Mouse (Mus musculus) hindbrain, embryonic 16.5 days (tissue): ENCODE data around the gene Heatr5b. TPM values are rescaled to one million over a fixed set of nuclear protein-coding genes. Genes with fewer than 3 reads are reported as not detected.

Source experiments
- ATAC-seq: fragments of 200-750 bp; cut with Nextera tagmentation; 2 replicates; pipeline ENCODE4 v1.8.0; 2017; ENCODE audit warnings: moderate TSS enrichment, moderate library complexity
- H3K27ac ChIP-seq: fragments of 300-500 bp; sonication (generic); 2 replicates; pipeline ENCODE4 v1.5.1; 2014; ENCODE audit warnings: low read depth, mild to moderate bottlenecking, control low read depth, low read length, moderate library complexity
- H3K27me3 ChIP-seq: fragments of 300-500 bp; sonication (generic); replicated peaks from 2 replicates; pipeline ENCODE4 v1.6.1; 2014; ENCODE audit warnings: low read length; ENCODE audit not compliant: control insufficient read depth, insufficient read depth
- H3K36me3 ChIP-seq: fragments of 300-500 bp; sonication (generic); 2 replicates; pipeline ENCODE4 v1.6.1; 2014; ENCODE audit warnings: mild to moderate bottlenecking, low read length, moderate library complexity, mixed read lengths; ENCODE audit not compliant: control insufficient read depth, insufficient read depth
- H3K4me1 ChIP-seq: fragments of 300-500 bp; sonication (generic); 2 replicates; pipeline ENCODE4 v1.6.1; 2014; ENCODE audit warnings: low read depth, low read length; ENCODE audit not compliant: control insufficient read depth, insufficient read depth
- H3K4me2 ChIP-seq: fragments of 300-500 bp; sonication (generic); 2 replicates; pipeline ENCODE4 v1.6.1; 2014; ENCODE audit warnings: mild to moderate bottlenecking, low read length, control low read depth, moderate library complexity
- H3K4me3 ChIP-seq: fragments of 300-500 bp; sonication (generic); 2 replicates; pipeline ENCODE4 v1.5.1; 2014; ENCODE audit warnings: mild to moderate bottlenecking, low read length, control low read depth, moderate library complexity
- H3K9ac ChIP-seq: fragments of 300-500 bp; sonication (generic); 2 replicates; pipeline ENCODE4 v1.6.1; 2014; ENCODE audit warnings: low read depth, mild to moderate bottlenecking, control low read depth, low read length, moderate library complexity
- H3K9me3 ChIP-seq: fragments of 300-500 bp; sonication (generic); 2 replicates; pipeline ENCODE4 v1.6.1; 2014; ENCODE audit warnings: mild to moderate bottlenecking, low read length, moderate library complexity; ENCODE audit not compliant: control insufficient read depth
- WGBS: fragments of 180-500 bp; shearing (Covaris S2); extraction: QIAGEN DNeasy Blood & Tissue Kit; methylation state at CpG from one replicate; pipeline ENCODE4 v1.1.7; 2014; 5-methylcytosine and 5-hydroxymethylcytosine counted together
- polyA plus RNA-seq: library from polyadenylated mRNA; unstranded; fragments of >200 nt; fragmentation: Nextera tagmentation; extraction: Ambion mirVana; gene quantifications from 2 replicates; pipeline ENCODE4 v1.2.1, GENCODE M21; 2015

Gene Heatr5b
- polyA plus RNA-seq, 1 experiment from 2014 or later: 16.9 TPM

DNA sequence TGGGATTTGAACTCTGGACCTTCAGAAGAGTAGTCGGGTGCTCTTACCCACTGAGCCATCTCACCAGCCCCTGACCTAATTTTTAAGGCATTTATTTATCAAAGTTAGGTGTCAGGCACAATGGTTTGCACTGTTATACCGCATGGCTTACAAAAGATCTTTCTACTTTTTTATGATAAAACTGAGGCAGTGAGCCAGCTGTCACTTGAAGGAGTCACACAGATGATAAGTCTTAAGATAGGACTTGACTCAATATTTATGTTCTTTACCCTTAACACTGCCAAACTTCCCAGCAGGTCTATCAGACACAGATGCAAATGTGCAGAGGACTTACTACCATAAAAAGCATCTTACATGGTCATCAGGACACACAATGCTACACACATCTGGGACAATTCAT lies 62.8 kb downstream of the Heatr5b start:
- ATAC-seq: no peak
- Histone ChIP-seq H3K4me1 (no peaks in the 10 kb centered on the region), H3K36me3 (peaks cover 14% of the 10 kb centered on the region), H3K27ac (no peak overlapping the region), H3K4me3 (no peak overlapping the region), H3K9ac (no peak overlapping the region), H3K9me3 (no peaks in the 10 kb centered on the region), H3K27me3 (no peaks in the 10 kb centered on the region), H3K4me2 (no peak overlapping the region)
- 94% methylated on average over 2 of the region's 2 CpGs for WGBS

DNA sequence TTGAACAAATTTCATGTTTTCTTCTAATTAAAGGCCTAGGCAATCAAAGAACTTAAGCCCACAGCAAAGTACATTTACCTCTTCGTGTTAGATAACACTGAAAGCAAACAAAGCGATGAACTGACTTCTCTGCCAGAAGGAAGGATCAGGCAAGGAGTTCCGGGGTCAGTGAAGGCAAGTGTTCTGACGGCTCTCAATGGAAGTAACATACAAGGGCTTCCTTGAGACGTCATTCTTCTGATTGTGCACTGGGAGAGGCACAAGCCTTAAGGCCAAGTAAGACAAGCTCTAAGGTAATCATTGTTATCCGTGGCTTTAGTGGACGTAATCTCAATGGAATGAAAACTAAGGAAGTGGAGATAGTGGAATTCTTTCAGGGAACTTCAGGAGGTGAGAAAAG lies 64.2 kb downstream of the Heatr5b start:
- no peak for ATAC-seq
- 89% methylated on average over 7 of the region's 7 CpGs for WGBS

DNA sequence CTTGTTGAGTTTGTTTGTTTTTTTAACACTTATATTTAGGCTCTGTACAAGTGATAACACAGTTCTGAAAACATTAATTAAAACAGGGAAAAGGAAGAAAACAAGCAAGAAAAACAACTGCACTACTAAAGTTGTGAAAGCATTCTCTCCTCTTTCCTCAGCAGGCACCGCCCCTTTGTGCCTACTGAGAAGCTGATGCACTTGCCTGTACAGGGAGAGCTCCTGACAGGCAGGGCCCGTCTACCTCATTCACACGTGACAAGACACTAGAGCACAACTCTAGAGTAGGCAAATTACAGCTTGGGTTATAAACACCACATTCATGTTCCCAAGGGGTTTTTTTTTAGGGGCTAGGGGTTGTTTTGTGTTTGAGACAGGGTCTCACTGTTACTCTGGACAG lies 65.8 kb downstream of the Heatr5b start:
- no peak overlapping the region for H3K9ac ChIP-seq
- H3K27me3 ChIP-seq: no peaks in the 10 kb centered on the region
- H3K4me1 ChIP-seq: no peaks in the 10 kb centered on the region
- no peak overlapping the region for H3K4me2 ChIP-seq
- H3K4me3 ChIP-seq: no peak overlapping the region
- no peak overlapping the region for H3K27ac ChIP-seq
- no peak for ATAC-seq
- no peaks in the 10 kb centered on the region for H3K9me3 ChIP-seq
- H3K36me3 ChIP-seq: peaks cover 18% of the 10 kb centered on the region
- WGBS: 84% methylated on average over 3 of the region's 3 CpGs

More for the DNA sequence above, 64.2 kb downstream of the Heatr5b start:
- Histone ChIP-seq H3K4me3 (no peak overlapping the region), H3K4me1 (no peaks in the 10 kb centered on the region), H3K9ac (no peak overlapping the region), H3K4me2 (no peak overlapping the region), H3K9me3 (no peaks in the 10 kb centered on the region), H3K27ac (no peak overlapping the region), H3K27me3 (no peaks in the 10 kb centered on the region), H3K36me3 (peaks cover 15% of the 10 kb centered on the region)

DNA sequence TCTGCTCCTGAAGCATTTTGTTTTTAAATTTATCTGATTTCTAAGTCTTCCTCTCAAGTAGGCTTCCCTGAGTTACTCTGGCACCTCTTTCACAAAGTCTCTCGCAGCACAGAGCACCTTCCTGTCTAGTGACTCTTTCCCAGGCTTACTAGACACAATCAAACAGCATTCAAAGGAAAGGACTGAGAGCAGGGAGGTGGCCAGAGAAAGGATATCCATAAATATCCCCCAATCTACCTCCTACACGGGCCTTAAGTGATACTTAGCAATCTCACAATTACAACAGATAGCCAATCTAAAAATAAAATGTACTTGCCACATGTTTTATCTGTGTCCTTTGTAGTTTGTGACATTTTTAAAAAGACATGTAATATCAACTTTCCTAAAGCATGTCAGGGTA lies 66.2 kb downstream of the Heatr5b start:
- Histone ChIP-seq H3K4me3 (no peak overlapping the region), H3K27me3 (no peaks in the 10 kb centered on the region), H3K36me3 (peaks cover 20% of the 10 kb centered on the region), H3K9ac (no peak overlapping the region), H3K4me2 (no peak overlapping the region), H3K9me3 (no peaks in the 10 kb centered on the region), H3K27ac (no peak overlapping the region), H3K4me1 (no peaks in the 10 kb centered on the region)
- WGBS: 80% methylated on average over 2 of the region's 2 CpGs
- ATAC-seq: no peak

DNA sequence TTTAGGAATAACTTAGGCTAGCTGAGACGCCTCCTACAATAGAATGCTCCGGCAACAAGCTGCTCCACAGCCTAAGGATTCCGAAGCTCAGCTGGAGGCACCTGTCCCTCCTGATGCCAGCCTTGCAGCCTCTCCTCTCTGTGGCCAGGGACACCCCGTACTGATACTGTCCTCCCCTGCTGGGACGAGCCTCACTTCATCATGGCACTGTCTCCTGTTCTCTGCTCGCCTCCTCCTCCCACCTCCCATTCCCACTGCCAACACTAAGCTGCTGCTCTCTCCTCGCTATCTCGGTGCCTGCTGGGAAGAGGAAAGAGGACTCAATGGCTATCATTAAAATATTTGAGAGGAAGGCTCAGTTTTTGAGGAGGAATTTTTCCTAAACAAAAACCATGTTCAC lies 67.6 kb downstream of the Heatr5b start:
- H3K4me2 ChIP-seq: no peak overlapping the region
- no peak overlapping the region for H3K9ac ChIP-seq
- no peak overlapping the region for H3K27ac ChIP-seq
- 69% methylated on average over 8 of the region's 8 CpGs for WGBS
- no peaks in the 10 kb centered on the region for H3K27me3 ChIP-seq
- no peaks in the 10 kb centered on the region for H3K9me3 ChIP-seq
- no peak overlapping the region for H3K4me3 ChIP-seq
- no peak for ATAC-seq
- H3K36me3 ChIP-seq: peaks cover 14% of the 10 kb centered on the region
- no peaks in the 10 kb centered on the region for H3K4me1 ChIP-seq

DNA sequence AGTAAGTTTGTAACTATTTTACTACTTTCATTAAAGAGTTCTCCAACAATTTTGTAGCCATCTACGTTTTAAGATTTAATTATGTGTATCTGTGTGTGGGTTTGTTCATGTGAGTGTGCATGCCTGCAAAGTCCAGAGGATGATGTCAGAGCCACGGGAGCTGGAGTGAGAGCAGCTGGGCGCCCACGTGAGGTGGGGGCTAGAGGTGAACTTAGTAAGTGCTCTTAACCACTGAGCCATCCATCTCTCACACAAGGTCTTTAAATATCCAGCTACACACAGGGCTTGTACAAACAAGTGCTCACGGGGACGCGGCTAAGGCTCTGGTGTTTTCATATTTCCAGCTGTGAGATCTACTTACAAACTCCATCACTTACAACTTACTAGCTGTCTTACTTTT lies 69.1 kb downstream of the Heatr5b start:
- Histone ChIP-seq H3K9ac (no peak overlapping the region), H3K27ac (no peak overlapping the region), H3K27me3 (no peaks in the 10 kb centered on the region), H3K4me3 (no peak overlapping the region), H3K9me3 (no peaks in the 10 kb centered on the region), H3K36me3 (peaks cover 14% of the 10 kb centered on the region), H3K4me2 (no peak overlapping the region), H3K4me1 (no peaks in the 10 kb centered on the region)
- ATAC-seq: no peak
- WGBS: 89% methylated on average over 7 of the region's 7 CpGs

DNA sequence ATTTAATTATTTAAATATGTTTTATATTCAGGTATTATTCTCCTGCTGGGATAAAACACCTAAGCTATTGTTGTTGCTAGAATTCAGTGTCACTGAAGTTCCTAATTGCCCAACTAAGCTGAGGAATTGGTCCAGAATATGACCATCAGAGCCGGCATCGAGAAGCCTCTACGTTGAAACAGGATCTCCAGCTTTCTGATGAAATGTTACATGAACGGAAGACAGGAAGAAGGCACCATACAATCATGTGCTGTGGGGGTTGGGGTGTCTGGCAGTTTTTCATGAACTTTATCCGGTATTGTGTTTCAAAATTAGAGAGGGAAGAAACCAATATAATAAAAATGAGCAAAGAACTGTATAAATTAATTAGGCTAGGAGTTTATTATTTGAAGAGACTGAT lies 71.9 kb downstream of the Heatr5b start:
- Histone ChIP-seq H3K27me3 (no peaks in the 10 kb centered on the region), H3K9ac (no peak overlapping the region), H3K27ac (no peak overlapping the region), H3K36me3 (peaks cover 14% of the 10 kb centered on the region), H3K4me3 (no peak overlapping the region), H3K4me2 (no peak overlapping the region), H3K9me3 (no peaks in the 10 kb centered on the region), H3K4me1 (no peaks in the 10 kb centered on the region)
- WGBS: 95% methylated on average over 5 of the region's 5 CpGs
- no peak for ATAC-seq

DNA sequence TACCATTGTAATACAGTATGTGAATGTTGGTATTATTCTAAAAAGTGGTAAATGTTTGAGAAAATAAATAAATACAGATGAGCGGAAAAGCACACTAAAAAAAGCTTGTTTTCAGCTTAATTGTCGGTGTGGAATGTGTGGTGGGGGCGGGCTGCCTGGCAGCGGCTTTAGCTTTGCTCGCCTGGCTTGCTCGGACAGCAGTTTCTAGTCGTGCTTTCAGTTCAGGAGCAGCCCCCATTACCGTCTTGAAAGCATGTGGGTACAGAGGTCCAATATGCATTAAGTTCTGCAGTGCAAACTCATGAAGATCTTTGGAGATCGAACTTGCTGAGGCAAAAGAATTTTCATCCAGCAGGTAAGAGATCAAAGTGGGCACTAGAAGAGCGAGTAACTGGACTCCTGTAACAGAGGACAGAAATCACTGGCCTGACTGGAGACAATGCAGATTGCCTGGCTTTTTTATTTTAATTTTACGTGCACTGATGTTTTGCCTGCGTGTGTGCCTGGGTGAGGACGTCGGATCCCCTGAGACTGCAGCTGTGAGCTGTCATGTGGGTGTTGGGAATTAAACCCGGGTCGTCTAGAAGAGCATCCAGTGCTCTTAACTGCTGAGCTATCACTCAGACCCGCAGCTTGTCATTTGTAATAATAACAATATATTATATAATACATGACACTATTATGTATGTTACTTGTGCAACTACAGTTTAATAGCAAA lies 82.1 kb downstream of the Heatr5b start:
- H3K4me1 ChIP-seq: no peaks in the 10 kb centered on the region
- no peak for ATAC-seq
- no peak overlapping the region for H3K27ac ChIP-seq
- no peaks in the 10 kb centered on the region for H3K27me3 ChIP-seq
- no peak overlapping the region for H3K9ac ChIP-seq
- H3K9me3 ChIP-seq: no peaks in the 10 kb centered on the region
- WGBS: 44% methylated on average over 17 of the region's 17 CpGs
- H3K4me3 ChIP-seq: no peak overlapping the region
- peaks cover 13% of the 10 kb centered on the region for H3K36me3 ChIP-seq
- H3K4me2 ChIP-seq: no peak overlapping the region

DNA sequence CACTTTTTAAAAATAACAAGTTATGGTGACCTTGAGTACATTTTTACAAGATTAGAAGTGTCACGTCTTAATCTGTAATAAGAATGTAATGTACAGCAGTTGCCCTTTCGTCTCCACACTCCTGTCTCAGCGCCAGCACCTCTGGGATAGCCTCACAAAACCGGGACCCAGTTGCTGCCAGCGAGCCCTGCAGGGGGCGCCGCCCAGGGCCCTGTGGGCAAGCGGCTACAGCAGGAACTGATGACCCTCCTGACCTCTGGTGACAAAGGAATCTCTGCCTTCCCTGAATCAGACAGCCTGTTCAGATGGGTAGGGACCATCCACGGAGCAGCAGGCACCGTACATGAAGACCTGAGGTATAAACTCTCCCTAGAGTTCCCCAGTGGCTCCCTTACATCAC lies 83.1 kb downstream of the Heatr5b start:
- Histone ChIP-seq H3K27me3 (no peaks in the 10 kb centered on the region), H3K9ac (no peak overlapping the region), H3K9me3 (no peaks in the 10 kb centered on the region), H3K4me3 (no peak overlapping the region), H3K27ac (no peak overlapping the region), H3K36me3 (peaks cover 13% of the 10 kb centered on the region), H3K4me2 (no peak overlapping the region), H3K4me1 (no peaks in the 10 kb centered on the region)
- 39% methylated on average over 10 of the region's 10 CpGs for WGBS
- ATAC-seq: no peak
